In the genomic region with DNA sequence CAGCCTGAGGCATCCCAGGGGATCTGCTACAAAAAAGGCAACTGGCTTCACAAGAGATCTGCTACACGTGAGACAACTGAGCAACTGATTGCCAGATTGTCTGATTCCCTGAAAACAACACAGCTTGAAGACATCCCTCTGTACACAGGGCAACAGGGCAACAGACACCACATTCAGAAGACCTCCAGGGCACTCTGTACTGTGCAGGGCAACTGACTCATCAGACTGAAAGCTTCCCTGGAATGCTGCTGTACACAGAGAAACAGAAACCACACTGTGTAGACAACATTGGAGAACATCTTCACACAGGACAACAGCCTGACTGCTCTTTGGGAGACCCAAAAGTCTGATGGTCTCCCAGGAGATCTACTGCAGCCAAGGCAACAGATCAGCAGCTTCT, we compare ENCODE assay signal across 24 mouse cellular contexts.
"Had no signal": no experiment of that assay in that cellular context is flagged by ENCODE, and none has a peak within 500 bp of the region (broad histone marks: within the 10 kb centered on the region; RNA-seq: fewer than 3 reads in every experiment).

No protein-coding gene starts in this region.

- H3K27me3 ChIP-seq: limb, embryonic 12.5 days; limb, embryonic 13.5 days; limb, embryonic 15.5 days; liver, embryonic 12.5 days; liver, embryonic 13.5 days; liver, embryonic 15.5 days; lung, embryonic 15.5 days; megakaryocyte, embryonic 14.5 days; midbrain, embryonic 12.5 days; midbrain, embryonic 13.5 days; midbrain, embryonic 15.5 days had no signal

- DNase-seq: left cerebral cortex, postnatal 4 days; liver; liver, embryonic 13.5 days; liver, postnatal 0 days; lung, adult 18-20 months; lung, adult 2 months; lung, embryonic 14.5 days; lung, postnatal 10 days; lung, postnatal 14 days; lung, postnatal 36 days; lung, postnatal 4 days; midbrain, embryonic 14.5 days had no signal

- ATAC-seq: liver, embryonic 12.5 days; liver, postnatal 0 days; lung, postnatal 0 days; midbrain, embryonic 13.5 days; midbrain, embryonic 15.5 days; midbrain, embryonic 16.5 days had no signal
